Mouse (Mus musculus): ENCODE data around the gene Krr1. TPM values are rescaled to one million over a fixed set of nuclear protein-coding genes. Genes with fewer than 3 reads are reported as not detected.

The Krr1 gene
- total and polyA plus RNA-seq, 2 experiments from 2014 or later, result 27.5 TPM

DNA sequence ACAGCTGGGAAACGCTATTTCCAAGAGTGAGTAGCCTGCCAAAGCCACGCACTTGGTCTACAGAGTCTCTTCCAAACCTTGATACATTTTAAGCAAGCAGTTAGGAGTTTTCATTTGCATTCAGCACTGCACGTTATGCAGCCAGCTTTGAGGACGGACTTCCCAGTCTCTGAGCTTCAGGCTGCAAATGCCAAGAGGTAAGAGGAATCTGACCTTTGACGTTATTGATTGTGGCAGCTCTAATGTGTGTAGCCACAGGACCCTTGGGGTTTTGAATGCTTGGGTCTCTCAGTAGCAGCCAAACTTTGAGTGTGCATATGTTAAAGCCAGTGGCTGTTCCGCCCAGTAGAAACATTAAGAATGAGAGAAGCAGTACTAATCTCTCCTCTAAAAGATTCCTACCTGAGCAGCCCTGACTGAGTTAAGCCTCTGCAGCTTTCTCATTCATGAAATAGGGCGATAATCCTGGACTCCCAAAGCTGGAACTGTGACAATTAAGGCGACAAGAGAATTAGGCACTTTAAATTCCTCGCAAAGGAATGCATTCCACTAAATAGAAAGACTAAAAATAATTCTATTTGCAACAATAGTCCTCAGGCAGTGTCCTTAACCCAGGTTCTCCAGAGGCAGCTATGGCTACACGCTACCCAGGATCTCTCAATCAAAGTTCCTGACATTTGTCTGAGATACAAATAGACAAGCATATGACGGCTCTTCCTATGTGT is 39.7 kb upstream of the Krr1 start:
- Histone ChIP-seq H3K36me3 (ENCODE audit: insufficient read depth, low read length) (no peaks in the 10 kb centered on the region), H3K4me3 (ENCODE audit: low read depth, low read length) (no peak overlapping the region), H3K9ac (replicated peaks; ENCODE audit: low read length, poor library complexity, severe bottlenecking) (no peak overlapping the region), H3K9me3 (ENCODE audit: low read length) (no peaks in the 10 kb centered on the region), H3K27ac (ENCODE audit: low read depth, low read length) (no peak overlapping the region), H3K4me1 (ENCODE audit: insufficient read depth, low read length) (no peaks in the 10 kb centered on the region), H3K4me2 (ENCODE audit: low read depth, low read length, poor library complexity, severe bottlenecking) (no peak overlapping the region), H3K27me3 (ENCODE audit: insufficient read depth, low read length) (no peaks in the 10 kb centered on the region)
- DNase-seq (ENCODE audit: low spot score) (peak; percentile 42), ATAC-seq (ENCODE audit: low FRiP score) (no peak)
- WGBS, result 19% methylated on average over 11 of the region's 11 CpGs
- no peak for TF ChIP-seq CTCF (IDR thresholded peaks at IDR 0.05)

GRCm38 (mm10) chr10:111935207-111935606 is 37.3 kb upstream of the Krr1 start:
- no peak overlapping the region for H3K27ac ChIP-seq (ENCODE audit: low read depth, low read length)
- TF ChIP-seq CTCF (IDR thresholded peaks at IDR 0.05), result no peak
- no peak overlapping the region for H3K9ac ChIP-seq (replicated peaks; ENCODE audit: low read length, poor library complexity, severe bottlenecking)
- no peaks in the 10 kb centered on the region for H3K36me3 ChIP-seq (ENCODE audit: insufficient read depth, low read length)
- ATAC-seq (ENCODE audit: low FRiP score) (no peak), DNase-seq (ENCODE audit: low spot score) (peak; percentile 85)
- no peaks in the 10 kb centered on the region for H3K27me3 ChIP-seq (ENCODE audit: insufficient read depth, low read length)
- no peaks in the 10 kb centered on the region for H3K4me1 ChIP-seq (ENCODE audit: insufficient read depth, low read length)
- H3K4me2 ChIP-seq (ENCODE audit: low read depth, low read length, poor library complexity, severe bottlenecking), result no peak overlapping the region
- no peak overlapping the region for H3K4me3 ChIP-seq (ENCODE audit: low read depth, low read length)
- no peaks in the 10 kb centered on the region for H3K9me3 ChIP-seq (ENCODE audit: low read length)
- WGBS, result 70% methylated on average over 2 of the region's 2 CpGs

- no peak overlapping the region for H3K27ac ChIP-seq (ENCODE audit: low read depth, low read length)
These were observed 36.4 kb upstream of the Krr1 start for GRCm38 (mm10) chr10:111936021-111936420.

DNA sequence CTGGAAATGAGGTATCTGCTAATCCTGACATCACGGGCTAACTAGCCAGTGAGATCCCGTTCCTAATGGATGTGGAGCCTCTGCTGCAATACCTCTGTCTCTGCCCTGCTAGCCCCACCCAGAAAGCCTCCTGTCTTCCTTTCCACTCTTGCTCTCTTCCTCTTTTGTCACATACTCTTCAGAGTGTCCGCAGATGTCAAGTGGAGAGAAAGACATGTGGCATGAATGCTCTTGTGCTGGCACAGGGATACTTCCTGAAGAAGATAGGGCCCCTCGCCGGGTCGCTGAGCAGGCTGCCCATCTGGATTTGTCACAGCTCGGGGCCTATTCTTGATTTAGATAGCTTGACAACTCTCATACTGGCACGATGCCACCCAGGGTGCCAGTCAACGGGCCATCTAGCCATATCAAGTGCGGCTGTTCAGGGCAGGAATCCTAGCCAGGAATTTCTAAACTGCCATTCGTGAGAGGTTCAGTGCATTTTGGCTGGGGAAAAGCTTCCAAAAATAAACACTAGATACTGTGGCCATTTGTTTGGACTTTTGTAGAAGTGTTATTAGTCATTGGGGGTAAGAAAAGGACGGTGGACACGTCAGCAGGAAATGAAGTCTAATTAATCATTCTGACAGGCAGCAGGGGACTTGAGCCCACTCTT is 35.8 kb upstream of the Krr1 start:
- Histone ChIP-seq H3K27me3 (ENCODE audit: insufficient read depth, low read length) (no peaks in the 10 kb centered on the region), H3K4me3 (ENCODE audit: low read depth, low read length) (no peak overlapping the region), H3K9ac (replicated peaks; ENCODE audit: low read length, poor library complexity, severe bottlenecking) (no peak overlapping the region), H3K36me3 (ENCODE audit: insufficient read depth, low read length) (no peaks in the 10 kb centered on the region), H3K9me3 (ENCODE audit: low read length) (no peaks in the 10 kb centered on the region), H3K4me2 (ENCODE audit: low read depth, low read length, poor library complexity, severe bottlenecking) (no peak overlapping the region), H3K4me1 (ENCODE audit: insufficient read depth, low read length) (no peaks in the 10 kb centered on the region), H3K27ac (ENCODE audit: low read depth, low read length) (no peak overlapping the region)
- peak; percentile 86 for DNase-seq (ENCODE audit: low spot score)
- no peak for ATAC-seq (ENCODE audit: low FRiP score)
- WGBS, result 34% methylated on average over 13 of the region's 13 CpGs
- TF ChIP-seq CTCF (IDR thresholded peaks at IDR 0.05), result no peak

More at GRCm38 (mm10) chr10:111936021-111936420, 36.4 kb upstream of the Krr1 start:
- Histone ChIP-seq H3K36me3 (ENCODE audit: insufficient read depth, low read length) (no peaks in the 10 kb centered on the region), H3K4me1 (ENCODE audit: insufficient read depth, low read length) (no peaks in the 10 kb centered on the region), H3K9ac (replicated peaks; ENCODE audit: low read length, poor library complexity, severe bottlenecking) (no peak overlapping the region), H3K4me3 (ENCODE audit: low read depth, low read length) (no peak overlapping the region), H3K9me3 (ENCODE audit: low read length) (no peaks in the 10 kb centered on the region), H3K4me2 (ENCODE audit: low read depth, low read length, poor library complexity, severe bottlenecking) (no peak overlapping the region), H3K27me3 (ENCODE audit: insufficient read depth, low read length) (no peaks in the 10 kb centered on the region)
- WGBS, result 84% methylated on average over 4 of the region's 4 CpGs
- no peak for TF ChIP-seq CTCF (IDR thresholded peaks at IDR 0.05)
- DNase-seq (ENCODE audit: low spot score), result no peak
- ATAC-seq (ENCODE audit: low FRiP score), result no peak

DNA sequence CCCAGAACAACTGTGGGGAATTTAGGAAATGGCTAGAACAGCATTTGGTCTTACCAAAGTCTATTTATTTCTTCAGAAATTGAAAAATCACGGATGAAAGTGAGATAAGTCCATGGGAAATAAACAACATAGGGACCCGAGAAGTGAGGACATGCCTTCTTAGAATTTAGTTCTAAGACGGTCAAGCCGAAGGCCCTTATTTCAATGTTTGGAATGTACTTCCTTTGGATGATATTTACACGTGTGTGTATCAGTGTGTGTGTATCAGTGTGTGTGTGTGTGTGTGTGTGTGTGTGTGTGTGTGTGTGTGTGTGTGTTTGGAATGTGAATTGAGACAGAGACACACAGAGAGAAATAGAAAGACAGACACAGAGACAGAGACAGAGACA is 35.3 kb upstream of the Krr1 start:
- Histone ChIP-seq H3K9me3 (ENCODE audit: low read length) (no peaks in the 10 kb centered on the region), H3K27ac (ENCODE audit: low read depth, low read length) (no peak overlapping the region), H3K36me3 (ENCODE audit: insufficient read depth, low read length) (no peaks in the 10 kb centered on the region), H3K9ac (replicated peaks; ENCODE audit: low read length, poor library complexity, severe bottlenecking) (no peak overlapping the region), H3K4me2 (ENCODE audit: low read depth, low read length, poor library complexity, severe bottlenecking) (no peak overlapping the region), H3K4me1 (ENCODE audit: insufficient read depth, low read length) (no peaks in the 10 kb centered on the region), H3K4me3 (ENCODE audit: low read depth, low read length) (no peak overlapping the region), H3K27me3 (ENCODE audit: insufficient read depth, low read length) (no peaks in the 10 kb centered on the region)
- 85% methylated on average over 5 of the region's 5 CpGs for WGBS
- DNase-seq (ENCODE audit: low spot score) (no peak), ATAC-seq (ENCODE audit: low FRiP score) (no peak)
- TF ChIP-seq CTCF (IDR thresholded peaks at IDR 0.05), result no peak

DNA sequence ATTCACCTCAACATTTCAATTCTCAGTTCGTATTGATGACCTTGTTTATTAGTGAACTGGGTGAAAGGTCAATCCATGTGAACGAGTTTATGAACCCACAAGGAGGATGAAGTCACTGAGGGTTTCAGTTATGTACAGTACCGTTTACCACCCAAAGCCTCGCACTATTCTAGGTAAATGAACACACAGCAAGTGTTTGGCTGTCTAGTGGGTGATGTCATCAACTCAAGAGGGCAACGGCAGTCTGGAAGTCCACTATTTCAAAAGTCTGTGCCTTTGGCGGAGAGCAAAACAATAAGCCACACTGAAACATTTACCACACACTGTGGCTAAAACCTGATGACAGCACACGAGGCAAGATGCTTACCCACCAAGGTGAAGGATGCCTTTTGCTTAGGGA is 29.4 kb upstream of the Krr1 start:
- 87% methylated on average over 7 of the region's 7 CpGs for WGBS

More for the DNA sequence above, 29.4 kb upstream of the Krr1 start:
- H3K4me1 ChIP-seq (ENCODE audit: insufficient read depth, low read length), result no peaks in the 10 kb centered on the region
- no peaks in the 10 kb centered on the region for H3K27me3 ChIP-seq (ENCODE audit: insufficient read depth, low read length)
- no peak overlapping the region for H3K9ac ChIP-seq (replicated peaks; ENCODE audit: low read length, poor library complexity, severe bottlenecking)
- H3K27ac ChIP-seq (ENCODE audit: low read depth, low read length), result no peak overlapping the region
- ATAC-seq (ENCODE audit: low FRiP score) (no peak), DNase-seq (ENCODE audit: low spot score) (no peak)
- H3K36me3 ChIP-seq (ENCODE audit: insufficient read depth, low read length), result no peaks in the 10 kb centered on the region
- H3K4me2 ChIP-seq (ENCODE audit: low read depth, low read length, poor library complexity, severe bottlenecking), result no peak overlapping the region
- H3K9me3 ChIP-seq (ENCODE audit: low read length), result no peaks in the 10 kb centered on the region
- no peak overlapping the region for H3K4me3 ChIP-seq (ENCODE audit: low read depth, low read length)
- TF ChIP-seq CTCF (IDR thresholded peaks at IDR 0.05), result no peak

All from midbrain, postnatal 0 days (tissue).